Mouse (Mus musculus) G1E (cell line): ENCODE results near the gene 6030468B19Rik. TPM values are rescaled to one million over a fixed set of nuclear protein-coding genes. Genes with fewer than 3 reads are reported as not detected.
A peak's percentile ranks its signal among the peaks of the same experiment; 100 is the strongest.

Source experiments
- ATAC-seq: 2 replicates; pipeline ENCODE4 v1.8.0; 2016; ENCODE audit warnings: mild to moderate bottlenecking; ENCODE audit not compliant: insufficient number of reproducible peaks, poor library complexity, low FRiP score, severe bottlenecking; ENCODE audit errors: extremely low read depth
- DNase-seq: peaks from one replicate; pipeline ENCODE4 v3.0.0; 2012; ENCODE audit warnings: low spot score
- H3K27me3 ChIP-seq: 2 replicates; pipeline ENCODE4 v1.6.1; 2012; ENCODE audit warnings: mild to moderate bottlenecking, low read length, inconsistent platforms; ENCODE audit not compliant: insufficient read depth
- H3K36me3 ChIP-seq: replicated peaks from 2 replicates; pipeline ENCODE3; 2012; ENCODE audit warnings: mild to moderate bottlenecking, inconsistent platforms
- H3K4me1 ChIP-seq: 2 replicates; pipeline ENCODE4 v1.6.1; 2012; ENCODE audit warnings: low read depth, low read length, inconsistent platforms, mixed read lengths; ENCODE audit not compliant: insufficient read depth
- H3K4me3 ChIP-seq: 2 replicates; pipeline ENCODE4 v1.5.1; 2012; ENCODE audit warnings: low read depth, mild to moderate bottlenecking, inconsistent platforms, low read length, moderate library complexity, mixed read lengths
- H3K9me3 ChIP-seq: replicated peaks from 2 replicates; pipeline ENCODE4 v1.6.1; 2012; ENCODE audit warnings: inconsistent platforms
- CTCF ChIP-seq: IDR thresholded peaks from 2 replicates; pipeline ENCODE4 v1.5.1; 2012; ENCODE audit warnings: low read depth, low read length, inconsistent platforms, mixed read lengths
- GATA1 ChIP-seq: IDR thresholded peaks from 2 replicates; pipeline ENCODE4 v1.6.1; 2012; ENCODE audit warnings: borderline replicate concordance, low read length, inconsistent platforms, mixed read lengths
- GATA2 ChIP-seq: IDR thresholded peaks from 2 replicates; pipeline ENCODE4 v1.6.1; 2012; ENCODE audit warnings: low read depth, low read length, inconsistent platforms, borderline replicate concordance
- POLR2AphosphoS5 ChIP-seq: IDR thresholded peaks from 2 replicates; pipeline ENCODE4 v1.6.1; 2012; ENCODE audit warnings: low read depth, low read length, inconsistent platforms; ENCODE audit not compliant: insufficient replicate concordance
- TAL1 ChIP-seq: conservative IDR thresholded peaks from 2 replicates; pipeline ENCODE4 v1.6.1; 2012; ENCODE audit warnings: low read depth, low read length, inconsistent platforms, mixed read lengths
- polyA plus RNA-seq: library from polyadenylated mRNA; stranded (reverse); fragments of >175 nt; gene quantifications from 2 replicates; pipeline ENCODE4 v1.2.3, GENCODE M21; 2012
- total RNA-seq, 2 experiments: library from RNA; stranded (forward) in 1 of 2; stranded (reverse) in 1 of 2; fragments of 200-1000 nt in 1 of 2; fragments of >200 nt in 1 of 2; fragmentation: Nextera tagmentation in 1 of 2; gene quantifications; 2 replicates each; pipeline ENCODE4 v1.2.3; 2014 to 2017

The 6030468B19Rik gene
- 5.0 and 20.9 TPM in 2 replicates for total RNA-seq (2014; fragmentation: Nextera tagmentation)
- total RNA-seq (2017), result 3.3 and 4.2 TPM in 2 replicates
- polyA plus RNA-seq, result 10.3 and 11.7 TPM in 2 replicates

GRCm38 (mm10) chr11:117797511-117798159 lies at the start of gene 6030468B19Rik:
Gene 6030468B19Rik (plus strand): TSS chr11:117797660.
- ATAC-seq, result peak; percentile 81

GRCm38 (mm10) chr11:117748628-117749027 lies 48.8 kb upstream of the 6030468B19Rik start:
- no peaks in the 10 kb centered on the region for H3K27me3 ChIP-seq
- no peak for TF ChIP-seq GATA1
- TF ChIP-seq TAL1, result no peak
- TF ChIP-seq GATA2, result no peak
- TF ChIP-seq POLR2AphosphoS5, result no peak
- TF ChIP-seq CTCF, result no peak
- peaks cover 3% of the 10 kb centered on the region; the same call in 1 of the 2 replicates for H3K4me1 ChIP-seq
- DNase-seq (no peak), ATAC-seq (no peak)
- peaks cover 96% of the 10 kb centered on the region for H3K36me3 ChIP-seq
- no peaks in the 10 kb centered on the region for H3K9me3 ChIP-seq
- H3K4me3 ChIP-seq, result no peak overlapping the region

More at GRCm38 (mm10) chr11:117797511-117798159, at the start of gene 6030468B19Rik:
- no peaks in the 10 kb centered on the region for H3K9me3 ChIP-seq
- peak; percentile 79 for DNase-seq
- peaks cover 18% of the 10 kb centered on the region for H3K36me3 ChIP-seq
- peaks cover 74% of the 10 kb centered on the region for H3K4me1 ChIP-seq
- TF ChIP-seq TAL1 (peak; percentile 83), CTCF (no peak)
- H3K4me3 ChIP-seq, result peak within 1 kb of the TSS; percentile 66
- no peaks in the 10 kb centered on the region for H3K27me3 ChIP-seq

GRCm38 (mm10) chr11:117749414-117749813 lies 48.0 kb upstream of the 6030468B19Rik start:
- Histone ChIP-seq H3K36me3 (peaks cover 97% of the 10 kb centered on the region), H3K9me3 (no peaks in the 10 kb centered on the region), H3K27me3 (no peaks in the 10 kb centered on the region), H3K4me1 (peaks cover 3% of the 10 kb centered on the region; the same call in 1 of the 2 replicates), H3K4me3 (no peak overlapping the region)
- no peak for TF ChIP-seq TAL1
- no peak for TF ChIP-seq CTCF
- TF ChIP-seq GATA2, result no peak
- no peak for TF ChIP-seq GATA1
- TF ChIP-seq POLR2AphosphoS5, result no peak
- ATAC-seq, result no peak
- DNase-seq, result no peak

GRCm38 (mm10) chr11:117751544-117751943 lies 45.9 kb upstream of the 6030468B19Rik start:
- H3K4me1 ChIP-seq, result peaks cover 3% of the 10 kb centered on the region; the same call in 1 of the 2 replicates
- ATAC-seq (no peak), DNase-seq (no peak)
- H3K36me3 ChIP-seq, result peaks cover 98% of the 10 kb centered on the region
- H3K27me3 ChIP-seq, result no peaks in the 10 kb centered on the region
- H3K9me3 ChIP-seq, result no peaks in the 10 kb centered on the region
- TF ChIP-seq CTCF (no peak), POLR2AphosphoS5 (no peak), GATA1 (no peak), GATA2 (no peak), TAL1 (no peak)
- no peak overlapping the region for H3K4me3 ChIP-seq

- Histone ChIP-seq H3K36me3 (peaks cover 96% of the 10 kb centered on the region), H3K4me3 (no peak overlapping the region), H3K9me3 (no peaks in the 10 kb centered on the region), H3K4me1 (no peaks in the 10 kb centered on the region), H3K27me3 (no peaks in the 10 kb centered on the region)
- ATAC-seq, result no peak
- no peak for DNase-seq
- TF ChIP-seq TAL1 (no peak), GATA2 (no peak), POLR2AphosphoS5 (no peak)
These were observed 41.6 kb upstream of the 6030468B19Rik start for GRCm38 (mm10) chr11:117755891-117756290.

- no peaks in the 10 kb centered on the region for H3K4me1 ChIP-seq
- no peaks in the 10 kb centered on the region for H3K9me3 ChIP-seq
- DNase-seq (no peak), ATAC-seq (no peak)
- no peaks in the 10 kb centered on the region for H3K27me3 ChIP-seq
- no peak overlapping the region for H3K4me3 ChIP-seq
- peaks cover 95% of the 10 kb centered on the region for H3K36me3 ChIP-seq
- no peak for TF ChIP-seq POLR2AphosphoS5
- TF ChIP-seq GATA2, result no peak
- no peak for TF ChIP-seq TAL1
- no peak for TF ChIP-seq CTCF
- TF ChIP-seq GATA1, result no peak
These were observed 38.2 kb upstream of the 6030468B19Rik start for GRCm38 (mm10) chr11:117759267-117759666.
